Mouse (Mus musculus): Measurements from ENCODE around the gene Nav1.

Nav1 gene

DNA sequence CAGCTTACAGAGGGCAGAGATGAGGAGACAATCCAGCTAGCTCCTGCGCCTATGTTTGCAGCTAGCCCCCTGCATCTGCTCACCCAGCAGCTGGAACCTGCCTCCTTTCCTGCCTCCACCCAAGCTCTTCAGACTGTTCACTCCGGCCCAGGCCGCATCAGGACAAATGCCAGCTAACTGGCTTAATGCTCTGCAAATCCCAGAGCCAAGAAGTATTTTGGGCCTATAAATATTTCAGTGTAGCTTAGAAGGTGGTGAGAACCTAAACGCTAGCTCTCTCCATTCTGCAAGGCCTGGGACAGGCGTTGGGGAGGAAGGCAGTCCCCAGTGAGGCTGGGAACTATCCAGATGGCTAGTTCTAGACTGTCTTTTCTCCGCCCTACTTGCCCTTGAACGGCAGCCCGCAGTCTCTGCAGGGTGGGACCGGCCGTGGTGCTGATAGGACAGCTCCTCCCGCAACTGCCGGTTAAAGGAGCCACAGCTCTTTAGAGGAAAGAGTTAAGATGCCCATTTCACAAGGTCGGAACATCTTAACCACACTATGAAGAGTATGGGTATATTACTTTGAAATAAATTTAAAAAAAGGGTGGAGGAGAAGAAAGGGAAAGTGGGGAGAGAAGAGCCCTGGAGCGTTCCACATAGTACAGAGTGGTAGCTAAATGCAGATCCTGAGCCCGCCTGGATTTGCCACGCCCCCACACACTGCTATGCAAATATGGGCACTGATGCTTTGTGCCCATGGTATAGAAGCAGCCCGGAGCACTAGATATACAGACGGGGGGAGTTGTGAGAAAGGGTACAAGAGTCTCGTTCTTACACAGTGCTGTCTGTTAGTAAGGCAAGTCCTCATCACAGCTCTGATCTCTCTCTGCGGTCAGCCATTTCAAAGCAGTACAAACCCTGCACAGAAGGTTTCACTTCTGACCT, 8.9 kb upstream of the Nav1 start:
- peak; percentile 81 for DNase-seq (ENCODE audit: low spot score)

DNA sequence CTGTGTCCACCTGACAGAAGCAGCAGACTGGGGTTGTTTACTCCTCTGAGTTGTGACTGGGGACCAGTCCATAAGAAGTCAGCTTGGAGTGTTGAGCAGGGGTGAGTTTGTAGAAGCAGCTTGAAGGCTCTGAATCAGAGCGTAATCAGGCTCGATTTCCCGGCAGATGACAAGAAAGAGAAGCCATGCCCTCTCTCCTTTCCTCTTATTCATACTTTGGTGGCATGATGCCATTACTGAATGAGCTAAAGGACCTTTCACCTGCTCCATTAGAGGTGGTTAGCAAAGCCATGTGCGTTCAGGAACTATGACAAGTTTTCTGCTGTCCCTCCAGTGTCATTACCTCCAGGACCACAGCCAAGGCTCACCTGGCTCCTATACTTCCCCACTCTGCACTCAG, 2.5 kb upstream of the Nav1 start:
- no peak for DNase-seq (ENCODE audit: low spot score)

DNA sequence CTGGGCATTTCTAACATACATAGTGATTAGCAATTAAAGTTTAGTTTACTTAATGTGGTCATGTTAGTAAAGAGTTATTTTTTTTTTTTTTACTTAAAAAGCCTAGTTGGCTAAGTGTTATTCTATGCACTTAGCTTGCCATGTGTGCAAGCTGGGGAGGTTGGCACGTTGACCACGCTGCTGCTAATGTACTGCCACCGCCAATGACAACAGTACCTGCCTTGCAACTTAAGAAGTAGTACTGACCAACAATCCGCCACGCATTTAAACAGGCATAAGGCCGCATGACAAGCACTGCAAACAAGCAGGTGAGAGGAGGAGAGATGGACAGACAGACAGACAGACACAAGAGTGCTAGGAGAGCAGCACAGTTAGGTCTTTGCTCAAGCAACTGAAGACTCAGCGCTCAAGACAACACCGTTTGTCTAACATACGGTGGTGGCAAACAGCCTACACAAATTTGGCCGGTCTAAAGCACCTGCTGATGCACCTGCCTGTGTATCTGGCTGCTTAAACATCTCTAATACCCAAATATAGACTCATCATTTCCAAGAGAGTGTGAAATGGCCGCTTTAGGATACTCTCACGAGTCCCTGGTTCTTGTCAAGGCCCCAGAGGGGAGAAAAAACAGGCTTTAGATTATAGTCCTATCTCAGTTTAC, 610 bp downstream of the Nav1 start:
- no peak for DNase-seq (ENCODE audit: low spot score)

DNA sequence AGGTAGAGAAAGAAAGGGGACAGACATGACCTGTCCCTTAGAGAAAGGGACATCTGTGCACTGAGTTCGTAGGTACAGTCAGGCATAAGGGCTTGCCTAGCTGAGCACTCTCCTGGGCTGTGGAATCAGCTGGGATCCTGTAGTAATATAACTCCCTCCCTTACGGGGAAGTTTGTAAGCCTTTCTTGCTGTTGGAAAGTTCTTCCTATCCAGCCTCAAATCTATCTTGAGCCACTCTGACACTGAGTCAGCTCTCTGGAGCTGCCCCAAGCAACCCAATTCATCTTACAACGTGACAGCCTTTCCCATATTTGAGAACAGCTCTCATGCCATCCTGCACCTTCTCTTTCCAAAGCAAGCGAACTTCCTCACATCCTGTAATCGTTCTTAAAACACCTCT, 1.6 kb downstream of the Nav1 start:
- no peak for DNase-seq (ENCODE audit: low spot score)

DNA sequence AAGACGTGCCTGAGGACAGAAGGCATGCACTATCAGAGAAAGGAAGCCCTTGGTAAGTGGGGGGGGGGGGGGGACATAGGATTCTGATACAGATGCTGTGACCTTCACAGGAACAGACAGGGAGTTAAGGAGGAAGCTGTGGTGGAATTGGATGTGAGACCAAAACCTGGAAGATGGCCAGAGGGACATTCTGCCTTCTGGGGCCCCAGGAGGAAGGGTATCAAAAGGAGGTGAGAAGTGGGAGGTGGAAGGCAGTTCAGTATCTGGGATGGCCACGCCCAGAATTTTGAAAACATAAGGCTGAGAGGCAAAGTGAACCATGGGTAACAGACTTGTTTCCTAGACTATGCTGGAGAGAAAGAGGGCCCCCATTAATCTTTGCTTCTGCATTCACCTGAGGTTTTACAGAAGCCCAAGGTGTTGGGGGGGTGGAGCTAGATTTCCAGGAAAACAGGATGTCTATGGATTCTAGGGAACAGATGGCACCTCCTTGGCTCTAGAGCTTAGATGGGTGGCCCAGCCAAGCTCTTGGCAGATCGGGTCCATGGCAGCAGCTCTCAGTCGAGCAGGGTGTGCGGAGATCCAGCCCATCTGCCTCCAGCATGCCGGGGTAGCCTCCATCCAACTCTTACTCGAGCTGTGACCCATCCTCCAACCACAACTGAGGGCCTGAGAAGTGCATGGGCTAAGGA, 2.6 kb downstream of the Nav1 start:
- DNase-seq (ENCODE audit: low spot score): no peak

DNA sequence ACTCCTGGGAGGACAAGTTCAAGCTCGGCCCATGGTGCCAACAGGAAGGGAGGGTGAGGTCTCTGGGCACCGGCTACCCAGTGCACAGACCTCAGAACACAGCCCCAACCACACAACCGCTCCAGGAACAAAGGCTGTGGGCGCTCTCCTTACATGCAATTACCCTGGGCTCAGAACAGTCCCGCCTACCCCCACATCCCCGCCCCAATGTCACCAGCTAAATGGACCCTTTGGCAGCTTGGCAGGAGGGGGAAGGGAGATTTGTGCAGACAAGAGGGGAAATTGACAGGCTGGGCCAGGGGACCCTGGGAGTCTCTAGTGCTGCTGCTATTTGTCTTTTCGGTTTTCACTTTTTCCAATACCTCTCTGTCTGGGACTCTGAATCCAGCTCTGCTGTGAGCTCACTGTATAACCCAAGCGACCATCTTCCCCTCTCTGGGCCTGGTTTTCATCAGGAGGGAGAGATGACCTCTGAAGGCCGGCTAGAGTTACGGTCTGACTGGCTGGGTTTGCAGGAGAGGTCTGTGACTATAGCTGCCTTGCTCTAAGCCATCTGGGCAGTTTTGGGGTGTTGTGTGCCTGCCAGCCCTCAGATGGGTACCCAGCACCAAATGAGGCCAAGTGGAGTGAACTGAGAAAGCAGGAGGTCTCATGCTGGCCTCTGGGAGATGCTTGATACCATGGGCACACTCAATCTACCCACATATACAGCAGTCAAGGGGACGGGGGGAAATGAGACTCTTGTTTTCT, 3.8 kb downstream of the Nav1 start:
- no peak for DNase-seq (ENCODE audit: low spot score)

DNA sequence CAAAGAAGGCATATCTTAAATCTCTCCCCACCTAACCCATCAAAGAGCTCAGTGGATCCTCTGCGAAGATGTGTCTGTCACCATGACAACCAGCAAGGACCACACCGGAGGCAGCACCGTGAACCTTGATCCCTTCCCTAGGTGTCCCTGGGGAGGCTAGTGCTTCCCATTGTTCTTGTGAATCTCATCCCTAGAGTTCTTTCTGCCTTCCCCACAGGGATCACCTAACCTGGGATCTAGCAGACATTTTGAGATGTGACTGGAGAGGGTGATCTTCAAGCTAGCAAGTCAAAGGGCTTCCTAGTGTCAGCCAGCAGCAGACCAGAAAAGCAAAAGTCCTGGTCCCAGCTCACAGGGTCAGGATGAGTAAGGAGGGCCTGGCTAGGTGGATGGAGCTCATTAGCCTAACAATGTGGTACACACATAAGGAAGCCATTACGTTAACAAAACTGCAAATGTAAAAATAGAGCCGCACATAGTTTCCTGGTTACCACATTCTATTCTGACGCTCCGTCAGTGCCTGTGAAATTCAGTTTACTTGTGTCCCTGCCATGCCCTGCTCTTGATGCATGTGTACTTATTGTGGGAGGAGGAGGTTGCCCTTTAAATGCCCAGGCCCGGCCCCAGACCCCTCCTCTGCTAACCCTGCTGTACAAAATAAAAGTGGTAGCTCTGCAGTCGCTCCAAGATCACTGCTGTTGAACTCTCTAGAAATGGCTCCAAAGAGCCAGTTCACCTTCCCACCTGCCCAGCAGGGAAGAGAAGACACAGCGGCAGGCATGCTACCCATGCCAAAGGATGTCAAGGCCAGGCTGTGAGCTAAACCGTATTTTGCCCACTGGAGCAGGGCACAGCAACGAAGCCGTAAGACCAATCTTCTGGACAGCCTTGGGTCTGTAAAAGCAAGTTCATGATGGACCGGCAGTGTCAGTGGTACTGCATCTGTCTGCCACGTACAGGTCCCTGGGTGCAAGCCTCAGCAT, 6.8 kb downstream of the Nav1 start:
- DNase-seq (ENCODE audit: low spot score): no peak

DNA sequence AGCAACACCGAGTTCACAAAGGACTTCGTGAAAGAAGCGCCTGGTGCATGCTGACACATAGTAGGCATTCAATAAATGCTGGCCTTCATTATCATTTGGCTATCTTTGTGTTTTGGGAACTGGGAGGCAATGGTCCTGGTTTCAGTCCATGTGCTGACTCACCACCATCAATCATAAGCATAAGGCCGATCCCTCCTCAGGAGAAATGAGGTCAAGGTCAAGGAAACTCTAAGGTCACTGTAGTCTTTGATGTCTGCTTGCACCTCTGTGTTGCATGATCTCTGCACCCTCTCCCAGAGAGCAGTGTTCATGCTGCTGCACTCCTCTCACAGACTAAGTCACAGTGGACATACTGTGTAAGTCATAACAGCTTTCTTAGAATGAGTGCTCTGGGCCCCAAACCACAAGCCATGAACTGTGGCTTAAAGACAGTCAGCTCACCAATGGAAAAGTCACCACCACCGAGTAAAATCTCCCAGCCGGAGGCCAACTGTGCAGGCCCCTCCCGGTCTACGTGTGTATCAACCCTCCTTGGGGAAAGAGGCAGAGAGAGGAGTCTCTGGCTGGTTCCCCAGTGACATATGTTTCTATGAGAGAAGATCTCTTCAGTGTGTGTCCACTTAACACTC, 8.7 kb downstream of the Nav1 start:
- DNase-seq (ENCODE audit: low spot score): no peak

DNA sequence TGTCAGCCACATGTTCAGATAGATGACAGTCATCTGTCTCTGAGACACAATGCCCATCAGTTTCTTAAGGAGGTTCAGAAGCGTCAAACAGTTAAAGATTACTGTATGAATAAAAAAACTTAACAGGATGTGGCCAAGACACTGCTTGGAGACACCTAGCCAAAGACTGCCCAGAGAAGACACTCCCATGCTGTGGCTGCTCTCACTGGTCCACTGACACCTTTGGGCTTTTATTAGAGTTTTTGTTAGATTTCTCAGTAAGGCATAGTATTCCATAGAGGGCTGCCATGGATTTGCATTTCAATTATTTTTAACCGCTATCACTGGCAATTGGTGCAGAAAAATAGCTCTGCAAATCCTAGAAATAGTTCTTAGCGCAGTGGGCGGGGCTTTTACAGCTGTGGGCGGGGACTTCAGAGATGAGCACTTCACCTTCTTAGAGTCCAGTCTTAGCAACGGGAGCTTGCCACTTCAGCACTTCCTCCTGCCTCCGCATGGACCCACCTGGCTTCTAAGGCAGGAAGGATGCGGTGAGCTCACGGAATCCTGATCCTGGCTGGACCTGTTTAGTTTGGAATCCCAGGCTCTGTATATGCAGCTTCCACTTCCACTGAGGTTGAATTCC, 12.7 kb downstream of the Nav1 start:
- DNase-seq (ENCODE audit: low spot score): no peak

DNA sequence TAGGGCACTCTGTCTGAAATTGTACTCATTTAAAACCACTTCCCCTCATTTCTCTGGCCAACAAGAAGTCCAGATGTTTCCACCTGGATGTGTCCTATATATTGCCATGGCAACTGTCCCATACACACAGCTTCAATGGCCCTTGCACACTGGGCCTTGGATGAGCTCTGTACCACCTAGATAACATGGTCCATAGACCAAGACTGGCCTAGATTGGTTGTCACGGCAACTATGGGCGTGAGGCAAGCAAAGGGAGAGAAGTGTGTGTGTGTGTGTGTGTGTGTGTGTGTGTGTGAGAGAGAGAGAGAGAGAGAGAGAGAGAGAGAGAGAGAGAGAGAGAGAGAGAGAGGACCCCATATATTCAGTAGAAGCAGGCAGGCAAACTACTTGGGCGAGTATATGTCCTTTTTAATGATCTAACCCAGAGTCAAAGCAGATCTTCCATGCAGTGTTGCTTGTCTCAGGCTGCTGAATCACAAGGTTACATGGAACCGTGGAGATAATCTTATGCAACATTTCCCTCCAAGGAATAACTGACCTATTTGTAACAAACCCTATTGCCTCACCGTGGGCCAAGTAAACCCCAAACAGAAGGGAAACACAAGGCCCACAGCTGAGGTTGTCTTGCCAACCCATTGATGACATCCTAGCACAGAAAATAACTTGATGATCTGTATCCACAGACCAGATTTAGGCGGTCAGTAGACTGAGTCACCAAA, 13.4 kb downstream of the Nav1 start:
- DNase-seq (ENCODE audit: low spot score): peak; percentile 58

DNA sequence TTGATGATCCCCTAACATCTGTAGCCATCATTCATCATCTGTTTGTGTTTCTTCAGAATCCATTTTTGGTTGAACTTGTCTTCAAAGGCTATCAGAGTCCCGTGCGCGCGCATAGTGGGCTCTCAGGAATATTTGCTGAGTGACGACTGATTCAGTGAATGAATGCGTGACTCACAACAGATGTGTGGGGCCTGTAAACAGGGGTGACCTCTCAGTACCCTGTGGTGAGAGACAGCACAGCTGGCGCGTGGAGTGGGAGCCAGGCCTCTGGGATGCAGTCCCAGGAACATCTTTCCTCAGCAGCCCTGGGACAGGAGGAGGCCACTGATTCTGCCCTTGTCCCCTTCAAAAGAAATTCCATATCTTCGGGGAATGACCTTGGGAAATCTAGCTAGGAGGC, 16.3 kb downstream of the Nav1 start:
- no peak for DNase-seq (ENCODE audit: low spot score)

DNA sequence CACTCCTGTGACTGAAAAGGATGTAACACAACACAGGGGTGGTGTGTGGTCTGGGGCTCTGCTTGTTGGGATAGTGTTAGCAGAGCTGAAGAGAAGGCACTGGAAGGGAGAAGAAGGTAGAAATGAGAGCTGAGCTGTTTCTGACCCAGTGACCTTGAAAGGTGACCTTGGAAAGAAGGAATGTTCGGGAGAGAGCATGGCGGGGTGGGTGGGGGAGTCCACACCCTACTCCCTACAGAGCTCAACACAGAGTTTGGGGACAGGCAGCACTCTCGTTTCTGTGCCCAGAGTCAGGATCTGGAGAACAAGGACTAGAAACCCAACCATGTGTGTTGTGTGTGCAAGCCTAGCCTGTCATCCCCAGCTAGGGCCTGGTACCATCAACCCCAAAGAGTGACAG, 18.1 kb downstream of the Nav1 start:
- DNase-seq (ENCODE audit: low spot score): no peak

DNA sequence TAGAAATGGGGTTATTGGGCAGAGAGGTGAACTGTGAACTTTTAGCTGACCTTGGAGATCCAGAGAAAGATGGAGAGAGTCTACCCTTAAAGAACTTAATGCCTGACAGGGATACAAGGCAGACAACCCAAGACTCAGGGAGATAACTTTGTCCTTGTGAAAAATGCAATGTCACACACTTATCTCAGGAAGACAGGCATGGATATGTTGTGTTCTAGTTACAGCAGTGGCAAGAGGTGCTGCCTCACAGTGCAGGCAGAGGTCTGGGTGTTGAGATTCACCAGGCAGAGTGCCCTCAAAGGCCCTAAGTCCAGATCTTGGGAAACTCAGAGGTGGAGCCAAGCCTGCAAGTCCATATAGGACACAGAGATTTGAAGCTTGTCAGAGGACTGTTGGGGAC, 20.2 kb downstream of the Nav1 start:
- DNase-seq (ENCODE audit: low spot score): no peak

DNA sequence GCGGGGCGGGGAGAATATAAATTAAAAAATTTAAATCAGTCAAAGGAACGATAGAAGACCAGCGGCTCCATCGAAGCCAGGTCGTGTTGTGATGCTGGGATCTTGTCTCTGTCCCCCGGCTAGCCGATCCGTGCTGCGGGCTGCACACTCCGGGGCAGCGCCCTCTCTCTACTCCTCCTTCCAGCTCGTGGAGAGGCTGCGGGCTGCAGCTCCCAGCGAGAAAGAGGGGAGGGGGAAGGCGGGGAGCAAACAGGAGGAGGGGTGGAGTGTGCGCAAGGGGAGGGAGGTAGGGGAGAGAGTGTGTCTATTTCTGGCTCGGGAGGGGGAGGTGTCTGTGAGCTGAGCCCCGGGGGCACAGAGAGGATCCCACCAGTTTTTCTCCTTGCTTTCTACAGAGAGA, 21.5 kb downstream of the Nav1 start:
- DNase-seq (ENCODE audit: low spot score): peak; percentile 68

DNA sequence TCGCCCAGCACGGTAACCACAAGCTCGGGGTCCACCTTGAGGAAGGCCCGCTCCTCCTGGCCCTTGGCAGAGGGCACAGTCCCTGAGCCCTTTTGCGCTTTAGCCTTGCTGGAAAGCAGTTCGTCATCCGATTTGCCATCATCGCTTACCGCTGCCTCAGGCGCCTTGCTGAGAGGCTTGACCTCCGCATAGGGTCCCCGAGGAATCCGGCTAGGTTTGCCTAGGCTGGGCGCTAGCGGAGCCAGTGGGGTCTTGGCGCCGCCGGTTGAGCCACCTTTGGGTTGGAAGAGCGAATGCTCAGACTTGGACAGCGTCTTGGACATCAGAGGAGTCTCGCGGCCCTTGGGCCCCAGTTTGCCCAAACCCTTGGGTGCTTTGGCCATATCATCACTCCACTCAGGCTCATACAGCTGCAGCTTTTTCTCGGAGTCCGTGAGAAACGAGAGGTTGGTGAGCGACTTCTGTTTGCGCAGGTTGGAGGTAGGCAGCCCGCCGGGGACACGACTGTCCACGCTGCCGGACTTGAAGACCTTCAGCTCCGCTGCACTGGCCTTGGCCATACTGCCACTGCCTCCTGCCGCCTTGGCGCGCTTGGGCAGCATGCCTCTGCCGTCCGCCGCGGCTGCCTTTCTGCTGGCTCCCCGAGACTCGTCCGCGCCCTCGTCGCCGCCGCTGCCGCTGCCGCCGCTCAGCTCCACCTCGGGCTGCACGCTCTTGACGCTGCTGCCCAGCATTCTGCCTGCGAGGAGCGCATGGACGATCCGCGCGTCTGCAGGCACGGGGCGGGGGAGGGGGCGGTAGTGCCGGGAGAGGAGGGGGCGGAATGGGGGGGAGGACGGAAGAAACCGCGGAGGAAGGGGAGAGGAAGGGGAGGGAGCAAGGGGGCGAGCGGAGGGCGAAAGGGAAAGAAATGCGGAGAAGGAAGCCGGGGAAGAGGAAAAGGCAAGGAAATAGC, 22.2 kb downstream of the Nav1 start:
- DNase-seq (ENCODE audit: low spot score): peak; percentile 66

DNA sequence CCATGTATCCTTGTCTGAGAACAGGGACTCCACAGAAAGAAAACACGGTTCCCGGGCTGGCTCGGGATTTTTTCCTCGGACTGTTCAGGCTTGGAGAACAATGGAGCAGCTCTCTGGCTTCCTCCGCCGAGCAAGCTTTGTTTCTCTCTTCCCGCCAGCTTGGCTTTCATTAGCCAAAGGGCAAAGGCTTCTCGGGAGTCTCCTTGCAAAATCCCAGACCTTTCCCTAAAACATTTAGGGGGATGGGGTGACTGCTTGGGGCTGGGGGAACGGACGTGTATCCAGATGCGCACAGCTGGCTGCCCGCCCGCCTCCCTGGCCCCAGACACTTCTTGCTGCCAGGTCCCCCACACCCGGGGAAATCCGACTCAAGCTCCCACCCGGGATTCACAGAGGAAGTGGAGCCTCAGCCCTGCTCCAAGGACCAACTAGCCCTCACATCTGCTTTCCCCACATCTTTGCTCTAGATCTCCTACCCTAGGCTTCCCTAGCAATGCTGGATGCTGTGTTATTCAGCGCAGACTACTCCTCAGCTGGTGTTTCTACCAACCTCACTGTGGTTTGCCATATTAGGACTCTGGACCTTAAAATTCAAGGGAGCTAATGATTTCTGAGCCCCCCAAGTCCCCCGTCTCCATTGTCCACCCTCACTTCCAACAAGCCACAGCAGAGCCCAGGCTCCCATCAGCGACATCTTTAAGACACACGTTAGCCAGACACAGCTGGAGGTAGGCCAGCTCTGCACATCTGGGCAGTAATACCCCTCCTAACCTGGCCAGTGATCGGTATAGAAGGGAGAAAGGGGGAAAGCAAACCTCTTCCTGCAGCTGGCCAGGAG, 23.2 kb downstream of the Nav1 start:
- peak; percentile 32 for DNase-seq (ENCODE audit: low spot score)

DNA sequence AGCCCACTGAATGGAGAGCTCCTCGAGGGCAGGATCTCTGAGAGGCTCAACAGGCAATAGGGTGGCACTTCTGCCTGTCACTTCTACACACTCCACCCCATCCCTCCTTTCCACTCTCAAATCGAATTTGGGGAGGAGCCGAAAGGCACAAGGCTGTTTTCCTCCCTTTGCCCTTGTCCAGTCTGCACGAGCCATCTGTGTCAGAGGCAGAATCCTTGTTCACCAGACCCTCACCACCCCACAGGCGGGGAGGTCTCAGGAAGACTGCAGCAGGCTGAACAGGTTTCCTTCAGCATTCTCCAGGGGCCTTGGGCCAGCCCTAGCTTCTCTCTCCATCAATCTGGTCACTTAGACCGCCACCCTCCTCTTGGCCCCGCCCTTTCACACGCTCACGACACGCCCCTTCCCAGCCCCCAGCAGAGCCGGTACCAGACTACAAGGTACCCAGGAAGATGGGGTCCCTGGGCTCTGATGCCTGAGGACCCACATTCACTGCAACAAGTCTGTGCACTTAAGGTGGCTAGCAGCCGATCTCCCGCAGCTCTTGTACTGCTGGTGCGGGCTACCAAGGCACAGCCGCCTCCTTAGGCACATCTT, 23.9 kb downstream of the Nav1 start:
- peak; percentile 65 for DNase-seq (ENCODE audit: low spot score)

Data from retina, embryonic 14.5 days (tissue).